Mouse (Mus musculus) left cerebral cortex, adult 9 months (tissue): ENCODE results near the gene Il12b.
A peak's percentile ranks its signal among the peaks of the same experiment; 100 is the strongest.
"Not testable (repeated sequence)": the region's sequence is repeated elsewhere in the genome, so short reads cannot be mapped to it uniquely, and the experiment has no call there.

Experiments used
- DNase-seq, 2 experiments: peaks; one replicate each; pipeline ENCODE4 v3.0.0; 2022; ENCODE audit warnings: low spot score in 2 of 2

Gene Il12b

GRCm38 (mm10) chr11:44410413-44410812, 10.6 kb downstream of the Il12b start:
- DNase-seq: no peak

GRCm38 (mm10) chr11:44412276-44412675, 12.4 kb downstream of the Il12b start:
- DNase-seq: no peak

- no peak for DNase-seq
Observed at GRCm38 (mm10) chr11:44413371-44413770, 13.5 kb downstream of the Il12b start.

GRCm38 (mm10) chr11:44414605-44415004, 14.7 kb downstream of the Il12b start:
- DNase-seq: no peak

GRCm38 (mm10) chr11:44417403-44417802, 17.5 kb downstream of the Il12b start:
- DNase-seq: no peak

GRCm38 (mm10) chr11:44422337-44423111, 22.7 kb downstream of the Il12b start:
- DNase-seq: no peak

GRCm38 (mm10) chr11:44423261-44423660, 23.4 kb downstream of the Il12b start:
- no peak for DNase-seq

GRCm38 (mm10) chr11:44423955-44424354, 24.1 kb downstream of the Il12b start:
- no peak for DNase-seq

- DNase-seq: no peak
Observed at GRCm38 (mm10) chr11:44425006-44425405, 25.1 kb downstream of the Il12b start.

GRCm38 (mm10) chr11:44425626-44426025, 25.8 kb downstream of the Il12b start:
- DNase-seq: no peak

GRCm38 (mm10) chr11:44427951-44428350, 28.1 kb downstream of the Il12b start:
- DNase-seq: no peak

- no peak for DNase-seq
Observed at GRCm38 (mm10) chr11:44430036-44430435, 30.2 kb downstream of the Il12b start.

- DNase-seq: no peak
Observed at GRCm38 (mm10) chr11:44437786-44438185, 37.9 kb downstream of the Il12b start.

GRCm38 (mm10) chr11:44451046-44451445, 51.2 kb downstream of the Il12b start:
- DNase-seq: no peak

- DNase-seq: not testable (repeated sequence)
Observed at GRCm38 (mm10) chr11:44452016-44452415, 52.2 kb downstream of the Il12b start.

- peak in 1 of 2 experiments; percentile 44 for DNase-seq
Observed at GRCm38 (mm10) chr11:44453423-44453822, 53.6 kb downstream of the Il12b start.

GRCm38 (mm10) chr11:44461493-44461892, 61.6 kb downstream of the Il12b start:
- DNase-seq: no peak
